Mouse (Mus musculus): ENCODE data around the gene Prkce.

- TF ChIP-seq POLR2A (IDR thresholded peaks at IDR 0.05; ENCODE audit: low read depth, low read length) (no peak), CTCF (IDR thresholded peaks at IDR 0.05; ENCODE audit: extremely low read depth, insufficient read length, insufficient replicate concordance, low read depth, low read length) (peak; percentile 68; the same call in 1 of the 2 replicates)
Observed at GRCm38 (mm10) chr17:86484087-86484737, 316.6 kb downstream of the Prkce start.

All from small intestine, adult 2 months (tissue).